Mouse (Mus musculus) embryonic fibroblast, embryonic 13.5 days (primary cell): ENCODE measurements around the gene Tom1l2.

Source experiments
- CTCF ChIP-seq: IDR thresholded peaks from 2 replicates; pipeline ENCODE4 v1.5.1; 2011; ENCODE audit warnings: mild to moderate bottlenecking, control low read depth, low read length, moderate library complexity, borderline replicate concordance; ENCODE audit not compliant: insufficient read depth
- POLR2A ChIP-seq: IDR thresholded peaks from 2 replicates; pipeline ENCODE4 v1.6.1; 2011; ENCODE audit warnings: low read depth, mild to moderate bottlenecking, control low read depth, low read length, moderate library complexity

GRCm38 (mm10) chr11:60195108-60195507, 157.6 kb downstream of the Tom1l2 start:
- TF ChIP-seq CTCF (no peak), POLR2A (no peak)
